Mouse (Mus musculus) erythroblast, adult 5-6 weeks (primary cell): ENCODE results near the gene Lrrc25. TPM values are rescaled to one million over a fixed set of nuclear protein-coding genes. Genes with fewer than 3 reads are reported as not detected.

ENCODE experiments used
- ATAC-seq: replicated peaks from 2 replicates; pipeline ENCODE4 v1.8.0; 2016; ENCODE audit warnings: moderate number of reproducible peaks, mild to moderate bottlenecking, moderate TSS enrichment, inconsistent platforms; ENCODE audit not compliant: poor library complexity, low FRiP score, severe bottlenecking
- total RNA-seq, 2 experiments: library from RNA; stranded (forward) in 1 of 2; stranded (reverse) in 1 of 2; fragments of 150-400 nt in 1 of 2; fragments of 200-764, 138-1000 nt in 1 of 2; gene quantifications; 2 replicates each; pipeline versions ENCODE4 v1.2.3 to v1.2.4; 2015 to 2017; ENCODE audit warnings: low replicate concordance in 2 of 2

Lrrc25 gene
- total RNA-seq, 2 experiments from 2014 or later, result 2.3 to 9.0 TPM

- no peak for ATAC-seq
These were observed 49.6 kb downstream of the Lrrc25 start for GRCm38 (mm10) chr8:70665599-70665998.

- ATAC-seq, result peak; percentile 75
These were observed 51.1 kb downstream of the Lrrc25 start for GRCm38 (mm10) chr8:70667071-70667470.

Other genes with a start within 250 kb of the Lrrc25 start
- not detected in 2 replicates for gene Comp, start 242.6 kb upstream of the Lrrc25 start, total RNA-seq (2015; ENCODE audit: low replicate concordance)
- 0.43 TPM in 1 of 2 replicates, not detected in the other for gene Comp, start 242.6 kb upstream of the Lrrc25 start, total RNA-seq (2017; ENCODE audit: low replicate concordance)
- 4.2 and 4.4 TPM in 2 replicates for gene Crtc1, start 176.6 kb upstream of the Lrrc25 start, total RNA-seq (2015; ENCODE audit: low replicate concordance)
- gene Crtc1, start 176.6 kb upstream of the Lrrc25 start, total RNA-seq (2017; ENCODE audit: low replicate concordance), result 1.7 and 2.0 TPM in 2 replicates
- gene Klhl26, start 139.2 kb upstream of the Lrrc25 start, total RNA-seq (2015; ENCODE audit: low replicate concordance), result 0.38 and 1.7 TPM in 2 replicates
- 1.8 and 2.8 TPM in 2 replicates for gene Klhl26, start 139.2 kb upstream of the Lrrc25 start, total RNA-seq (2017; ENCODE audit: low replicate concordance)
- not detected in 2 replicates for gene Tmem59l, start 128.8 kb upstream of the Lrrc25 start, total RNA-seq (2015; ENCODE audit: low replicate concordance)
- not detected in 2 replicates for gene Tmem59l, start 128.8 kb upstream of the Lrrc25 start, total RNA-seq (2017; ENCODE audit: low replicate concordance)
- 3.7 TPM in 1 of 2 replicates, not detected in the other for gene Crlf1, start 123.0 kb upstream of the Lrrc25 start, total RNA-seq (2015; ENCODE audit: low replicate concordance)
- 2.5 TPM in 1 of 2 replicates, not detected in the other for gene Crlf1, start 123.0 kb upstream of the Lrrc25 start, total RNA-seq (2017; ENCODE audit: low replicate concordance)
- gene Rex1bd, start 109.4 kb upstream of the Lrrc25 start, total RNA-seq (2015; ENCODE audit: low replicate concordance), result 2.9 and 14.0 TPM in 2 replicates
- gene Rex1bd, start 109.4 kb upstream of the Lrrc25 start, total RNA-seq (2017; ENCODE audit: low replicate concordance), result 5.2 and 9.5 TPM in 2 replicates
- gene Uba52, start 105.4 kb upstream of the Lrrc25 start, total RNA-seq (2015; ENCODE audit: low replicate concordance), result 653 and 914 TPM in 2 replicates
- gene Uba52, start 105.4 kb upstream of the Lrrc25 start, total RNA-seq (2017; ENCODE audit: low replicate concordance), result 249 and 1,009 TPM in 2 replicates
- 27.1 and 47.4 TPM in 2 replicates for gene Fkbp8, start 88.4 kb upstream of the Lrrc25 start, total RNA-seq (2015; ENCODE audit: low replicate concordance)
- 53.5 and 56.9 TPM in 2 replicates for gene Fkbp8, start 88.4 kb upstream of the Lrrc25 start, total RNA-seq (2017; ENCODE audit: low replicate concordance)
- 21.7 and 45.3 TPM in 2 replicates for gene Kxd1, start 88.2 kb upstream of the Lrrc25 start, total RNA-seq (2015; ENCODE audit: low replicate concordance)
- 10.9 and 18.1 TPM in 2 replicates for gene Kxd1, start 88.2 kb upstream of the Lrrc25 start, total RNA-seq (2017; ENCODE audit: low replicate concordance)
- 2.5 and 5.2 TPM in 2 replicates for gene Ell, start 76.7 kb upstream of the Lrrc25 start, total RNA-seq (2015; ENCODE audit: low replicate concordance)
- gene Ell, start 76.7 kb upstream of the Lrrc25 start, total RNA-seq (2017; ENCODE audit: low replicate concordance), result 4.0 and 4.7 TPM in 2 replicates
- gene Isyna1, start 21.8 kb upstream of the Lrrc25 start, total RNA-seq (2015; ENCODE audit: low replicate concordance), result 3.8 and 6.1 TPM in 2 replicates
- 1.4 and 7.7 TPM in 2 replicates for gene Isyna1, start 21.8 kb upstream of the Lrrc25 start, total RNA-seq (2017; ENCODE audit: low replicate concordance)
- gene Ssbp4, start 7.3 kb upstream of the Lrrc25 start, total RNA-seq (2015; ENCODE audit: low replicate concordance), result 6.3 and 10.9 TPM in 2 replicates
- 6.3 and 13.8 TPM in 2 replicates for gene Ssbp4, start 7.3 kb upstream of the Lrrc25 start, total RNA-seq (2017; ENCODE audit: low replicate concordance)
- not detected in 2 replicates for gene Gdf15, start 16.3 kb downstream of the Lrrc25 start, total RNA-seq (2015; ENCODE audit: low replicate concordance)
- gene Gdf15, start 16.3 kb downstream of the Lrrc25 start, total RNA-seq (2017; ENCODE audit: low replicate concordance), result 0.60 TPM in 1 of 2 replicates, not detected in the other
- gene Pgpep1, start 44.2 kb downstream of the Lrrc25 start, total RNA-seq (2015; ENCODE audit: low replicate concordance), result 1.2 and 5.9 TPM in 2 replicates
- 0.28 and 1.4 TPM in 2 replicates for gene Pgpep1, start 44.2 kb downstream of the Lrrc25 start, total RNA-seq (2017; ENCODE audit: low replicate concordance)
- 41.1 and 51.6 TPM in 2 replicates for gene Lsm4, start 57.1 kb downstream of the Lrrc25 start, total RNA-seq (2015; ENCODE audit: low replicate concordance)
- 20.9 and 26.2 TPM in 2 replicates for gene Lsm4, start 57.1 kb downstream of the Lrrc25 start, total RNA-seq (2017; ENCODE audit: low replicate concordance)
- gene Jund, start 82.8 kb downstream of the Lrrc25 start, total RNA-seq (2015; ENCODE audit: low replicate concordance), result 29.2 and 53.9 TPM in 2 replicates
- 52.2 and 61.9 TPM in 2 replicates for gene Jund, start 82.8 kb downstream of the Lrrc25 start, total RNA-seq (2017; ENCODE audit: low replicate concordance)
- not detected in 2 replicates for gene Iqcn, start 87.3 kb downstream of the Lrrc25 start, total RNA-seq (2015; ENCODE audit: low replicate concordance)
- gene Iqcn, start 87.3 kb downstream of the Lrrc25 start, total RNA-seq (2017; ENCODE audit: low replicate concordance), result not detected in 2 replicates
- not detected in 2 replicates for gene Gm3336, start 102.4 kb downstream of the Lrrc25 start, total RNA-seq (2015; ENCODE audit: low replicate concordance)
- not detected in 2 replicates for gene Gm3336, start 102.4 kb downstream of the Lrrc25 start, total RNA-seq (2017; ENCODE audit: low replicate concordance)
- not detected in 2 replicates for gene Pde4c, start 107.6 kb downstream of the Lrrc25 start, total RNA-seq (2015; ENCODE audit: low replicate concordance)
- gene Pde4c, start 107.6 kb downstream of the Lrrc25 start, total RNA-seq (2017; ENCODE audit: low replicate concordance), result not detected in 2 replicates
- gene Rab3a, start 138.5 kb downstream of the Lrrc25 start, total RNA-seq (2015; ENCODE audit: low replicate concordance), result not detected in 2 replicates
- 1.5 TPM in 1 of 2 replicates, not detected in the other for gene Rab3a, start 138.5 kb downstream of the Lrrc25 start, total RNA-seq (2017; ENCODE audit: low replicate concordance)
- 8.2 and 9.6 TPM in 2 replicates for gene Mpv17l2, start 144.8 kb downstream of the Lrrc25 start, total RNA-seq (2015; ENCODE audit: low replicate concordance)
- 3.8 and 6.4 TPM in 2 replicates for gene Mpv17l2, start 144.8 kb downstream of the Lrrc25 start, total RNA-seq (2017; ENCODE audit: low replicate concordance)
- gene Pik3r2, start 160.6 kb downstream of the Lrrc25 start, total RNA-seq (2015; ENCODE audit: low replicate concordance), result 4.8 and 12.1 TPM in 2 replicates
- 5.9 and 6.3 TPM in 2 replicates for gene Pik3r2, start 160.6 kb downstream of the Lrrc25 start, total RNA-seq (2017; ENCODE audit: low replicate concordance)
- gene Mast3, start 188.9 kb downstream of the Lrrc25 start, total RNA-seq (2015; ENCODE audit: low replicate concordance), result 21.7 and 29.2 TPM in 2 replicates
- 3.9 and 5.4 TPM in 2 replicates for gene Mast3, start 188.9 kb downstream of the Lrrc25 start, total RNA-seq (2017; ENCODE audit: low replicate concordance)
- gene Il12rb1, start 192.3 kb downstream of the Lrrc25 start, total RNA-seq (2015; ENCODE audit: low replicate concordance), result not detected in 2 replicates
- gene Il12rb1, start 192.3 kb downstream of the Lrrc25 start, total RNA-seq (2017; ENCODE audit: low replicate concordance), result 0.14 and 0.51 TPM in 2 replicates
- gene Arrdc2, start 223.6 kb downstream of the Lrrc25 start, total RNA-seq (2015; ENCODE audit: low replicate concordance), result 15.0 and 25.7 TPM in 2 replicates
- gene Arrdc2, start 223.6 kb downstream of the Lrrc25 start, total RNA-seq (2017; ENCODE audit: low replicate concordance), result 18.1 and 30.8 TPM in 2 replicates
- gene Kcnn1, start 247.1 kb downstream of the Lrrc25 start, total RNA-seq (2015; ENCODE audit: low replicate concordance), result not detected in 2 replicates
- not detected in 2 replicates for gene Kcnn1, start 247.1 kb downstream of the Lrrc25 start, total RNA-seq (2017; ENCODE audit: low replicate concordance)